Mouse (Mus musculus) kidney, adult 8-10 months (tissue): Measurements from ENCODE around the gene Cables2.

ENCODE experiments used
- DNase-seq, 2 experiments: peaks; one replicate each; pipeline ENCODE4 v3.0.0; 2022

Cables2 gene

DNA sequence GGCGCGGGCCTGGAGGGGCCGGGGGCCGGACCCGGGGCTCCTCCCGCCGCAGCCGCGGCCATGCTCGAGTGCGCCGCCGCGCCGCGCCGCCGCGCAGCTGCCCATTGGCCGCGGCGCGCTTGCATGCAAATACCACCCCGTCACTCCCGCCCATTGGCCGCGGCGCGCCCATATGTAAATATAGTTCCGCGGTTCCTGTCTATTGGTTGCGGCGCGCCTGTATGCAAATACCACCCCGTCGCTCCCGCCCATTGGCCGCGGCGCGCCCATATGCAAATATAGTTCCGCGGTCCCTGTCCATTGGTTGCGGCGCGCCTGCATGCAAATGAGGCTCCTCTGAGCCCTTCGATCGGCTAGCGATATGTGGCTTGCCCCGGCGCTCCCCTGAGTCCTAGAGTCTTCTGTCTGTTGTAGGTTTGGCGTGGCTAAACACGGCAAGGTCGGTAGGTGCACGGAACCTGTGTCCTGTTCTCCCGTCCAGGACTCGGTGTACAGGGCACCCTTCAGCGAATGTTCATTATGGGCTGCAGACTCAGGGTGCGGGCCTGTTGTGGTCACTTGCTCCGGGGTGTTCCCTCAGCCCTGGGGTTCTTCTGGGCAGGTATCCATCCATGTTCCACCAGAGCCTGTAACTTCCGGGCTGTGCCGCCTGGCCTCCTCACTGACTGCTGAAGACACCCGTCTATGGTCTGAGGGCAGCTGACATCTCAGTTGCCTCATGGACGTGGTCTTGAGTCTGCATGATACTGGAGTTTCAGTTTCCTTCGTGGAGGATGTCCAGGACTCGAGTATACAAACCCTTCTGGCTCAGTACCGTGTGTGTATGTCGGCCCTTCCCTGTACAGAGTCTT is at the start of gene Cables2:
TSS of gene Cables2 (minus strand) at position 103 of the 851 bp plus-strand sequence.
- peak; percentile 95 for DNase-seq

DNA sequence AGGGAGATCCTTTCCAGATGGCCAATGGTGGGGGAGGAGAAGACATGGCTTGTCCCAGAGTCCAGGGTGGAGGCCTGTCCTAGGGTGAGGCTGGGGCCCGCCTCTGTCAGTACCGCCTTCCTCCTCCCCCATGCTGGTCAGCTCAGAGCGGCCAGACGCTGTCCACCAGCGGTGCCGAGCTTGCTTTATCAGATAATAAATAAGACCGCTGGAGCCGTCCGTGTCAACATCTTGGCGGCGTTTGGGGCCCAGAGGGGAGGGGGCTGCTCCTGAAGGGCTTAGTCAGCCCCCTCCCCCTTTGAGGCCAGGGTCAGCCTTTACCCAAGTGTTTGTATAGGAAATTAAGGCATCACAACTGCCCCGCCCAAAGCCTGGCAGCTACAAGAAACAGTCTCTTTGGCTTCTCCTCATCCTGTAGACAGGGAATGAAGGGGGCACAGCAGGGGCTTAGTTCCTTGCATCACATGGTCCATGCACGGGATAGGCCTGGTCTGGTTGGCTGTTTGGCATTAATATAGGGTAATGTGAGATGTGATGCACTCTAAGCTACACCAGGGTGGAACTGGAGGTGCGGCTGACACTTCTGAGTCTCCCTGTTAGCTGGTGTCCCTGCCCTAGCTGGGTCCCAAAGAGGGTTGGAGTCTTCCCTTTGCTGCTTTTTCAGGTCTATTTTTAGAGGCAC is 49.5 kb upstream of the Cables2 start:
- DNase-seq: no peak

DNA sequence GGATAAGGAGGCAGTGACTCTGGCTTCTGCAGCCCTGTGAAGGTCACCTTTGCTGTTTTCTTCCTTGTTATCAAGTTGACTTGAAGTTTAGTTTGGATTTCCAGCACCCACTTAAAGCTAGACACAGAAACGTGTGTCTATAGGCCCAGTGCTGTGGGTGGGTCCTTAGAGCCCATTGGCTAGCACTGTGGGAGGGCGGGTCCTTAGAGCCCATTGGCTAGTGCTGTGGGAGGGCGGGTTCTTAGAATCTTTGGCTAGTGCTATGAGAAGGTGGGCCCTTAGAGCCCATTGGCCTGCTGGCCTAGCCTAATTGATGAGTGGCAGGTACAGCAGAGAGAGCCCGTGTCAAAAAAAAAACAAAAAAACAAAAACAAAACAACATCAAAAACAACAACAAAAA is 46.9 kb upstream of the Cables2 start:
- no peak for DNase-seq

DNA sequence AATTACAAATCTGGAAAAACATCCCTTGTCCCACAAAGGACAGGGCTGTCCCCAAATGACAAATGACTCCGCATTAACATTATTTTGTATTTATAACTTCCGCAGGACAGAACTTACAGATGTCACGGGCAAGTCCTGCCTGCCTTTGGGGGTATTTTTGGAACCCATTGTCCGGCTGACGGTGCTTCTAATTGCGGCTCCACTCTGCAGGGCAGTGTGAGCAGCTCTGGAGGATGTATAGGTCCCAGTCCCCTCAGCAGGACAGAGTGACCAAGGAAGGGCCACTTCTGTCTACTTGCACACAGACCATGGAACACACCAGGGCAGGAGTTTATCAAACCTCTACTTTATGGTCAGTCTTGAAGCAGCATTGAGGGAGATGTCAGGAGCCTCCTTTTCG is 44.3 kb upstream of the Cables2 start:
- DNase-seq: no peak

DNA sequence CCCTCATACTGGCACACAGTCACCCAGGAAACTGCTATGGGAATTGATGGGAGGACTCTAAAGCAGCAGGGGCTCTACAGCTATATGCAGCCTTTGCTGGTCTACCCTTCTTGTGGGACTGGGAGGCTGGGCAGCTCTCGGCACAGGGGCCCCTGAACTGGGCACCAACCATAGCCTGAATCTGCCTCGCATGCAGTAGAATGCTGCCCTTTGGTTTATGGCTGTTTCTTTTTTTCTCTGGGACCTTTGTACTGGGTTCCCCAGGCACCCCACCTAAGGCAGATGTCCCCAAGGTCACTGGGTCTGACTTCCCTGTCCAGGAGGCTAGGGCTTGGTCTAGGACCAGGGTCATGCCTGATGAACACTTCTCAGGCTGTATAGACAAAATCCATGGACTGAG is 41.0 kb upstream of the Cables2 start:
- no peak for DNase-seq

DNA sequence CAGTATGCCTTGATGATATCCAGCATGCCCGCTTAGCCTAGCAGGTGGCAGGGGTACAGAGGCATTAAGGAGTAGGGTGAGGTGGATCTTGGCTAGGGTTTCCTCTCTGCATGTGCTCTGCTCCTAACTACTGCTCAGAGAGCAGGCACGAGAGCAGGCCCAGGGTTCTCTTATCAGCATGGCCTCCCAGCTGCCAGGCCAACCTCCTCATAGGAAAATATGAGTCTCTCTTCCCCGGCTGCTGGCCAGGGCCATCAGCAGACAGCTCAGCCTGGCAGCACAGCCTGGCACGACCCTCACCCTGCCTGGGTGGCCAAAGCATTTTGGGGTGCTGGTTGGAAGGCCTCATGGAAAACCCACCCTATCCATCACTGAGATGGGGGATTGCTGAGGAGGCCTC is 37.9 kb upstream of the Cables2 start:
- no peak for DNase-seq

DNA sequence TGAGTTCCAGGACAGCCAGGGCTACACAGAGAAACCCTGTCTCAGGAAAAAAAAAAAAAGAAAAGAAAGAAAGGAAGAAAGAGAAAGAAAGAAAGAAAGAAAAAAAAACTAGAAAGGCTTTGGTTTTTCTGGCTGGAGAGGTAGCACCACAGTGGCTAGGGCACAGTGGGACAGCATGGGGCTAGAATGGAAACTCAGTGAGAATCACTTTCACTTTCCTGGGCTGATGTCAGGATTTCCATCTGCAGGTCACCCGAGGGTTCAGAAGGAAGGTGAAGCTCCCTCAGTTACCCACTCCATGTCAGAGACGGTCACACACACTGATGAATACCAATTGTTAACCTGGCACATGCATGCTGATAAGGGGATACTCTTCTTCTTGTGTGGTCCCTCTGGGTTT is 34.4 kb upstream of the Cables2 start:
- no peak for DNase-seq

DNA sequence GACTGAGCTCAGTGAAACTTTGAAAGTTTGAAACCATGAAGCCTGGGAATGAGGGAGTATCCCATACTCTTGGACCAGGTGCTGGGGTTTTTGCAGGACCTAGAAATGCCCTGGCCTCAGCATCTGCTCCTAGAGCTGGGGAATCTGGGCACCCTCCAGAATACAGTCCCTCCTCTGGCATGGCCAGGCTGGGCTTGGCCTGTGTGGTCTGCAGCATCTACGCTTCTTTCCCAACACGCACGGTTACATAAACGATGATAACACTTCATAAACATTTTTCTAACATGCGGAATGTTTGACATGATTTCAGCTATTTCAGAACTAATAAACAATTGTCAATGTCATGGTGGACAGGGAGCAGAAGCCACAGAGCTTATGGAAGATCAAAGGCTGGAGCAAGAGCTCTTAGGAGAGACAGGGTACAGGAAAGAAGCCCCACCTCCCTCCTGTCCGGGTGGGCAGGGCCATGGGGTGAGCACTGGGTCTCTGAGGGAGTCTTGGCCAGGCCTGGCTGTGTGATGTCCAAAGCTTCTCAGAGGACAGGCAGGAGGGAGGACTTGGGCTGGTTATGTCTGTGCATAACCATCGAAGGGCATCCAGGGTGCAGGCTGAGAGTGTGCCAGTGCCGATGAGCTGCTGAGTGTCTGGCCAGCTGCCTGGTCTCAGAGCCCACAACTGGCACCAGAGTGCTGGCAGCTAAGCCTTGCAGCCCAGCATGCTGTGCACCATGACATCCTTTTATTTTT is 33.3 kb upstream of the Cables2 start:
- DNase-seq: no peak

DNA sequence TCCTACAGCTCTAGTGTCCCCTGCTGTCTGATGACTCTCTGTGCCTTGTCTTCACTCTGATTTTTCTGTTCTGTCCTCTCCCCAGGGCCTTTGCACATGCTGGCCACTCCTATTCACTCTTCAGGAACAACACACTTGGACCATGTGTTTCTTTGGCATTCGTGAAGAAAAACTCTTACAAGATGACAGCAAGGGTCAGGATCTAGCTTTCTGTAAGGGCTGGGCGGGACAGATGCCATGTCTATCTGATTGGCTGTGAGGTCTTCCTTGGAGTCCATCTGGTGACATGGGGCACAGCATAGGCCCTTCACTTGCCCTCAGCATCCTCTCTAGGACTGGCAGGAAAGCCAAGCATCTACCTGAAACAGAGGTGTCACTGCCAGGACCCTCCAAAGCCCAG is 32.7 kb upstream of the Cables2 start:
- no peak for DNase-seq

DNA sequence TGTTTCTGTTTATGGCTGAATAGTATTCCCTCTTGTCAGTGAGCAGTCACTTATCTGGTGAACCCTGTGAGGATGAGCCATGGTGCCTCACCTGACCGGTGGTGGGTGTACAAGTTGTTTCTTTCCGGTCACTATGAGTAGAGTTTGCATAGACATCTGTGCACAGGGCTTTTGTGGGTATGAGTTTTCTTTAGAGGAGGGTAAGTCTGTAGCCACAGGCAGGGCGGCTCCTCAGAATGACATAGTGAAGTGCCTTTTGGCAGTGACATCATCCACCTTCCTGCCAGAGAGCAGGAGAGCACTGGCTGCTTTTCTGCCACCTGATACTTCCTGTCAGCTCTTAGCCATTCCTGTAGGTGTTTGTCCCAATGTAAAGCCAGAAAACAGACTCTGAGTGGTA is 32.2 kb upstream of the Cables2 start:
- no peak for DNase-seq

DNA sequence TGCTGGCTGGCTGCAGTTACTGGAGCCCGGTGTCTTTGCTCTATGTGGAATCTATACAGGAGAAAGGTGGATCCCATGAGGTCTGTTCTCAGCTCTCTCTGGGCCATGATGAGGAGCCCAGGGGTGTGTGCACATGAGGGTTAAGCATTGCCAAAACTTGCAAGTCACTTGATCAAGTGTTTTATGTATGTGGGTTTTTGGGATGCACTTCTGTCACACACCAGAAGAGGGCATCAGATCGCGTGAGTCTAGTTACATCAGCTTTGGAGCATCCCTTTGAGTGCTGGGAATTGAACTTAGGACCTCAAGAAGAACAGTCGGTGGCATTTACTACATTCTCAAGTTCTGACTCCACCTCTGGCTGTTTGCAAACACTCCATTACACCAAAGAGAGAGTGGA is 31.3 kb upstream of the Cables2 start:
- no peak for DNase-seq

DNA sequence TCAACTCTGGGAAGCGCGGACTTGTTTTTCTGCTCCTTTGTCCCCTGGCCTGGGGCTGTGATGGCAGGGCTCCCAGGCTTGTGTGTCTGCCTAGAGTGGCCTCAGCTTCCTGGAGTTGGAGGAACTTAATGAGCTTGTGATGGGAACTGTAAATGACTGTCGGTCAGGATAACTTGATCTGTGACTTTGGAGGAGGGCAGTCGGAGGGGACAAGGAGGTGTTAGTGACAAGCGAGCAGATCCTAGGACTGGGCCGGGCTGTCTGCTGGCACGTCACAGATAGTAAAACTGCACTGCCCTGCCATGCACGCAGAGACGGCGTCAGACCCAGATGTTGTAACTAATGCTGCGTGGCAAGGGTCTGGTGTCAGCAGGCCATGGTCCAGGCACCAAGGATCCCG is 30.2 kb upstream of the Cables2 start:
- no peak for DNase-seq

DNA sequence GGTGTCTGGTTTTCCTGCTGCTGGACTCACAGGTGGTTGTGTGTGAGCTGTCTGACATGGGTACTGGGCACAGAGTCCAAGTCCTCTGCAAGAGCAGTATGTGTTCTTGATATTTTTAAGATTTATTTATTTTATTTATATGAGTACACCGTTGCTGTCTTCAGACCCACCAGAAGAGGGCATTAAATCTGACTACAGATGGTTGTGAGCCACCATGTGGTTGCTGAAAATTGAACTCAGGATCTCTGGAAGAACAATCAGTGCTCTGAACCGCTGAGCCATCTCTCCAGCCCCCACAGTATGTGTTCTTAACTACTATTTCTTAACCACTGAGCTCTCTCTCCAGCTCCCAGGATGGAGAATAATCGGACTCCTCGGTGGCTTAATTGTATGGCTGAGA is 28.9 kb upstream of the Cables2 start:
- no peak for DNase-seq

DNA sequence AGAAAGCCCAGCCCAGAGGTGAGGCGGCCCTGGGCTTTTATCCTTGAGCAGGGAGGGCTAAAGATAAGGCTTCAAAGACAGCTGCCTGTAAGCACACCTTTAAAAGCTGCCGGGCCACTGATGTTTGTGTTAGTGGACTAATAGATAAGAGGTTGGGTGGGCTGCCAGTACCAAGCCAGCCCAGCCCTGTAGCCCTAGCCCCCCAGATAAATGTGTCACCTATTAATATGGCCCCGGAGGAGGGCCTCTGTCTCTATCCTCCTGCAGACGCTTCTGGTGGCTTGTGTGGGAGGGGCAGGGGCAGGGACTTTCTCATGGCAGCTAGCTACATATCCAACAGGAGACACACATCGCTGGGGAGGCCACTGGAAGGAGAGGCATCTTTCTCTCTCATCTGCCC is 27.5 kb upstream of the Cables2 start:
- no peak for DNase-seq

DNA sequence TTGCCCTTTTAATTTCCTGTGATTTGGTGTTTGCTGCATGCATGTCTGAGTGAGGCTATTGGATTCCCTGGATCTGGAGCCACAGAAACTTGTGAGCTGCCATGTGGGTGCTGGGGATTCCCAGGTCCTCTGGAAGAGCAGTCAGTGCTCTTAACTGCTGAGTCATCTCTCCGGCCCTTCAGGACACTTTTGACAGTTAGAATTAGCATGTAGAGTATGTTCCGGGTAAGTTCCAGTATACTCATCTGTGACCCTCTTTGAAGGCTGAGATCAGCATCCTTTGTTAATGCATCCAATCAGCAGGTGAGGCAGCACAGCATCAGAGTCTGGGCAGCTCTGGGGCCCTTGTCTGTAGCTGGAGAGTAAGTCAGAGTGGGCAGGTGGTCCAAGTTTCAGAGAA is 27.0 kb upstream of the Cables2 start:
- no peak for DNase-seq

DNA sequence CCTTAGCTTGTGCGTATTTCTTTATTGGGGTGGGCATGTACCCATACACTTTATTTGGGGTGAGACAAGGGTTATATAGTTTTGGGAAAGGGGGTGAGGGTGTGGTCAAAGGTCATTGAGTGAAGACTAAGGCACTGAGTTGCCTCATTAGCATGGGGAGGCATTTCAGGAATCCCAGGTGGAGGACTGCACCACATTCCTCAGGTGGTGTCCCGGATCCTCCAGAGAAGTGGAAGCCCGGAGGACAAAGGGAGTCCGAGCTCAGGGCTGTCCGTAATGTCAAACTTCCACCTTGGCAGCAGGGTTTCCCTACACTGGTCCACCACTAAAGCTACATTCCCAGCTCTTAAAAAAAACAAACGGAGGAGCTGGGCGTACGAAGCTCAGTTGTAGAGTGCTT is 19.6 kb upstream of the Cables2 start:
- no peak for DNase-seq

DNA sequence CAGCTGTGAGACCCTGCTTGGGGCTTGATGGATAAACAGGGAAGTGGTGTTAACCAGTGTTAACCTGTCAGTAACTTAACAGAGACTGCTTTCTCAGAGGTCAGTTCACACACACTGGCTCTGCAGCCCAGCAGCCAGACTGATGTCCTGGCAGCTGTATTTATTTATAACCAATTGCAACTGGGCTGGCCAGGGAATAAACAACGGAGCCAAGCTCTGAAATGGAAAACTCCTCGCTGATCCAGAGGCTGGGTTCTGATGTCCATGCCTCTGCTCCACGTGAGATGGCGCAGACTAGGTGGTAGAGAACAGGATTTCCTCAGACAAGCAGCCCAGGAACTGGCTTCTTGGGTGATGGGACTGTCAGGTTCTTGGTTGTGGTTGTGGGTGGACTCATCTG is 18.7 kb upstream of the Cables2 start:
- no peak for DNase-seq

DNA sequence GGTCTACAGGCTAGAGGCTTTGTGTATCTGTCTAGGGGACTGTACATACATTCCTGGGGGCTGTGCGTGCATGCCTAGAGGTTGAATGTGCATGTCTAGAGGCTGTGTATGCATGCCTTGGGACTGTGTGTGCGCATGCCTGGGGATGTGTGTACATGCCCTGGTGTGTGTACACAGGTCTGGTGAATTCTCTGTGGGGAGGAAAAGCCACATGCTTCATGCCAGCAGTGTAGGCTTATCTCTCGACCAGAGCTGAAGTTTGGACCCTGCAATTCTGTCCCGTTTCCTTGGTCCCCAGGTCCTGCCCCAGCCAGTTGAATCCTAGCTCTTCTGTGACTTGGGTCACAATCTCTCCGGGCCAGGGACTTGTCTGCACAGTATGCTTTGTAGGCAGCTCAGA is 18.3 kb upstream of the Cables2 start:
- no peak for DNase-seq

DNA sequence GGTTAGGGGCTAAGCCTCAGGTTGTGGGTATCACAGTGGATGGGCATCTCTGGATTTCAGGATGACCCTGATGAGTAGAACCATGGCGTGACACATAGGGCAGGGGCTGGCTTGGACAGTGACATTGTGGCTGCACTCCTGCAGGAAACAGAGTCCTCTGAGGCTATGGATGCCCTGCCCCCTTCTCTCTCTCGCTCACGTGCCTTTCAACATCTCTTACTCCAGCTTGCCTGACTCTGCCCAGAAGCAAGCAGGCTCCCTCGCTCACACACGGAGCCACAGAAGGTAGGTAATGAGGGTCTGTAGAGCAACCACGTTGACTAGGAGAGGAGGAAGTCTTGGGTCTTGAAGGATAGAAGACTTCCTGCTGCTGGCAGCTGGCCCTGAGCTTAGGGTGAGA is 17.2 kb upstream of the Cables2 start:
- DNase-seq: no peak

DNA sequence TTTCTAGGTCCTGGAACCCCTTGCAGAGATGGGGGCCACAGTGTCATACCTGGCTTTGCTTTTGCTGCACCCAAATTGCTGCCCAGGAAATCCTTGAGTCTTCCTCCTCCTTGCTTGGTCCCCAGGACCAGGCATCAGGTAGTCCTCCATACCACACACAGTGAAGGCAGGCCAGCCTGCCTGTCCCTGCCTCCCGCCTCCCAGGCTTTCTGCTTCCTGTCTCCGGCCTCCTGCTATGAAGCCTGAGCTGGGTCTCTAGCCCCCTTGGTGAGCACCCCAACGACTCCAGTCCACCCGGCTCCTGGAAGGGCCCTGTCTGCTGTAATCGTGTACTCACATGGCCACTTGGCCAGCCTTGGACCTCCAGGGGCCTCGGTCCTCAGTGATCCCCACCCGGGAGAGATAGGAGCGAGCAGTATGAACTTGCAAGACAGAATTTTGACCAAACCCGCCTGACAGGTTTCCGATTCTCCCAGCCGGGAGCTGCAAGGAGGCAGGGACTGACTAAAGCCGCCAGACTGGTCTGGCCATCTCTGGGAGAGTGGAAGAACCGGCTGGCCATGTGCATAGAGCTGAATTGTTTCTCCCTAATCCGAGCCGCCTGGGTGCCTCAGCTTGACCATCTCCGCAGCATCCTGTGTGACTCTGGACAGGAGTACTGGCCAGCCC is 16.3 kb upstream of the Cables2 start, which contains the start of gene Rbbp8nl:
TSS of gene Rbbp8nl (minus strand) at position 440 of the 669 bp plus-strand sequence.
- peak; percentile 58 to 67 for DNase-seq

DNA sequence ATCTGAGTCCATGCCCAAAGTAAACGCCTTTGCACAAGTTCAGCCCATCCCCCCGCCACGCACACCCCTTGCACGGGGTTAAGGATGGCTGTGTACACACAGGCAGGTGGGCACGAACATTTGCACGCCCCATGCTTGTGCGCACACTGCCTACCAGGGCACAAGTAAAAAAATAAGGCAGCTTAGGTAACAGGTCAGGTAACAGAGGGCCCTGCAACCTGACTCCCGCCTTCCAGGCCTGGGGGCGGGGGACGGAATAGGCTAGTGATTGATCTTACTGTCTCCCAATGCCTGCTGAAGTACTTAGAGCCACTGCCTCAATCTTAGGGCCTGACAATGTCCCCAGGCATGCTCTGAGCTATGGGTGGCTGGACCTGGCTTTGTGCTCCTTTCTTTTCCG is 15.7 kb upstream of the Cables2 start:
- no peak for DNase-seq

DNA sequence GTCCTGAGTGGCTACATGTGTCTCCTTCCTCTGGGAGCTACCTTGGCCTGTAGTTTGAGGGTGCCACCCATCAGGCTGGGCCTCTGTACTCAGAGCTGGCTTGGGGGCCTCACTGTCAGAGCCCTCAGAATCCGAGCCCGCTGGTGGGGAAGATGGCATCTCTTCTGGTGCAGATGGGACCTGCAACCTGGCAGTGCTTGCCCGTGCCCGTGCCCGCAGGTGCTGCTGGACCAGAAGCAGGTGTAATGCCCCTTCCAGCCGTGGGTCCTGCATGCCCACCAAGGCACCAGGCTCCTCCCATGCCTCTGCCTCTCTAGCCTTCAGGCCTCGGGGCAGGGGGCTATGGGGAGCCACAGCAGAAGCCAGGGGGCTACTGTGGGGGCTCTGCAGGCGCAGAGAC is 6.0 kb upstream of the Cables2 start:
- no peak for DNase-seq

DNA sequence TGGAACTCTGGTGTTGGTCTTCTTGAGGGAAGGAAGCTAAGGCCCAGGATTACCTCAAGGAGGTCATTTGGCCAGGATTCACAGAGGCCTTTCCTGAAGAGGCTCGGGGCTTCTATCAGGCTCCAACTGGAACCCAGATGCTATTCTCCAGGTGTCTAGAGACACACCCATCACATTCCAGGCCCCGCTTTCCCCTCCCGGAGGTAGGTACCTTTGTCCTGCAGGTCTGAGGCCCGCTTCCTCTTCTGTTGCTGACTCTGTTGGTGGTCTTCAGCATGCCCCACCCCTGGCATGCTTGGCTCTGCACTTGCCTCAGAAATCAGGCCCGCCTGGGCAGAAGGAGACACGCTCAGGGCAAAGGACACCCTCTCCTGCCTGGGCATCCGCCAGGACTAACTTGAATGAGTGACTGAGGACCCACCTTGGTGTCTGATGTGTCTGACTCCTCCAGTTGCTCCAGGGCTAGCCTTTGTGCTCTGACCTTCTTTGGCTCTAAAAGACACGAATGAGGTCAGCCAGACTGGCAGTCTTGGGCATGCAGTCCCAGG is 4.6 kb upstream of the Cables2 start:
- DNase-seq: no peak
